Mouse (Mus musculus) hindbrain, embryonic 16.5 days (tissue): Measurements from ENCODE around the gene Ccnd1. TPM values are rescaled to one million over a fixed set of nuclear protein-coding genes. Genes with fewer than 3 reads are reported as not detected.

Source experiments
- ATAC-seq: fragments of 200-750 bp; cut with Nextera tagmentation; 2 replicates; pipeline ENCODE4 v1.8.0; 2017; ENCODE audit warnings: moderate TSS enrichment, moderate library complexity
- H3K27ac ChIP-seq: fragments of 300-500 bp; sonication (generic); 2 replicates; pipeline ENCODE4 v1.5.1; 2014; ENCODE audit warnings: low read depth, mild to moderate bottlenecking, control low read depth, low read length, moderate library complexity
- H3K27me3 ChIP-seq: fragments of 300-500 bp; sonication (generic); replicated peaks from 2 replicates; pipeline ENCODE4 v1.6.1; 2014; ENCODE audit warnings: low read length; ENCODE audit not compliant: control insufficient read depth, insufficient read depth
- H3K36me3 ChIP-seq: fragments of 300-500 bp; sonication (generic); 2 replicates; pipeline ENCODE4 v1.6.1; 2014; ENCODE audit warnings: mild to moderate bottlenecking, low read length, moderate library complexity, mixed read lengths; ENCODE audit not compliant: control insufficient read depth, insufficient read depth
- H3K4me1 ChIP-seq: fragments of 300-500 bp; sonication (generic); 2 replicates; pipeline ENCODE4 v1.6.1; 2014; ENCODE audit warnings: low read depth, low read length; ENCODE audit not compliant: control insufficient read depth, insufficient read depth
- H3K4me2 ChIP-seq: fragments of 300-500 bp; sonication (generic); 2 replicates; pipeline ENCODE4 v1.6.1; 2014; ENCODE audit warnings: mild to moderate bottlenecking, low read length, control low read depth, moderate library complexity
- H3K4me3 ChIP-seq: fragments of 300-500 bp; sonication (generic); 2 replicates; pipeline ENCODE4 v1.5.1; 2014; ENCODE audit warnings: mild to moderate bottlenecking, low read length, control low read depth, moderate library complexity
- H3K9ac ChIP-seq: fragments of 300-500 bp; sonication (generic); 2 replicates; pipeline ENCODE4 v1.6.1; 2014; ENCODE audit warnings: low read depth, mild to moderate bottlenecking, control low read depth, low read length, moderate library complexity
- H3K9me3 ChIP-seq: fragments of 300-500 bp; sonication (generic); 2 replicates; pipeline ENCODE4 v1.6.1; 2014; ENCODE audit warnings: mild to moderate bottlenecking, low read length, moderate library complexity; ENCODE audit not compliant: control insufficient read depth
- WGBS: fragments of 180-500 bp; shearing (Covaris S2); extraction: QIAGEN DNeasy Blood & Tissue Kit; methylation state at CpG from one replicate; pipeline ENCODE4 v1.1.7; 2014; 5-methylcytosine and 5-hydroxymethylcytosine counted together
- polyA plus RNA-seq: library from polyadenylated mRNA; unstranded; fragments of >200 nt; fragmentation: Nextera tagmentation; extraction: Ambion mirVana; gene quantifications from 2 replicates; pipeline ENCODE4 v1.2.1, GENCODE M21; 2015

Ccnd1 gene
- polyA plus RNA-seq, 1 experiment from 2014 or later: 31.0 TPM

- Histone ChIP-seq H3K36me3 (no peaks in the 10 kb centered on the region), H3K9me3 (no peaks in the 10 kb centered on the region), H3K4me2 (no peak overlapping the region), H3K4me1 (peaks cover 32% of the 10 kb centered on the region), H3K4me3 (no peak overlapping the region), H3K27ac (no peak overlapping the region), H3K9ac (no peak overlapping the region), H3K27me3 (peaks cover 7% of the 10 kb centered on the region)
- WGBS: 73% methylated on average over 5 of the region's 5 CpGs
- ATAC-seq: no peak
Measured at GRCm38 (mm10) chr7:144934901-144935300, 4.8 kb downstream of the Ccnd1 start.

- Histone ChIP-seq H3K4me3 (no peak overlapping the region), H3K4me2 (no peak overlapping the region), H3K4me1 (peaks cover 22% of the 10 kb centered on the region), H3K36me3 (peaks cover 2% of the 10 kb centered on the region; the same call in 1 of the 2 replicates), H3K9ac (no peak overlapping the region), H3K9me3 (no peaks in the 10 kb centered on the region), H3K27ac (no peak overlapping the region), H3K27me3 (no peaks in the 10 kb centered on the region)
- ATAC-seq: no peak
- 90% methylated on average over 8 of the region's 8 CpGs for WGBS
Measured at GRCm38 (mm10) chr7:144933796-144934195, 5.9 kb downstream of the Ccnd1 start.

GRCm38 (mm10) chr7:144933336-144933735 is 6.4 kb downstream of the Ccnd1 start:
- no peaks in the 10 kb centered on the region for H3K27me3 ChIP-seq
- ATAC-seq: no peak
- peaks cover 18% of the 10 kb centered on the region for H3K4me1 ChIP-seq
- no peak overlapping the region for H3K4me2 ChIP-seq
- H3K4me3 ChIP-seq: no peak overlapping the region
- H3K36me3 ChIP-seq: peaks cover 2% of the 10 kb centered on the region; the same call in 1 of the 2 replicates
- no peak overlapping the region for H3K27ac ChIP-seq
- H3K9me3 ChIP-seq: no peaks in the 10 kb centered on the region
- no peak overlapping the region for H3K9ac ChIP-seq
- 87% methylated on average over 3 of the region's 3 CpGs for whole genome bisulfite sequencing

DNA sequence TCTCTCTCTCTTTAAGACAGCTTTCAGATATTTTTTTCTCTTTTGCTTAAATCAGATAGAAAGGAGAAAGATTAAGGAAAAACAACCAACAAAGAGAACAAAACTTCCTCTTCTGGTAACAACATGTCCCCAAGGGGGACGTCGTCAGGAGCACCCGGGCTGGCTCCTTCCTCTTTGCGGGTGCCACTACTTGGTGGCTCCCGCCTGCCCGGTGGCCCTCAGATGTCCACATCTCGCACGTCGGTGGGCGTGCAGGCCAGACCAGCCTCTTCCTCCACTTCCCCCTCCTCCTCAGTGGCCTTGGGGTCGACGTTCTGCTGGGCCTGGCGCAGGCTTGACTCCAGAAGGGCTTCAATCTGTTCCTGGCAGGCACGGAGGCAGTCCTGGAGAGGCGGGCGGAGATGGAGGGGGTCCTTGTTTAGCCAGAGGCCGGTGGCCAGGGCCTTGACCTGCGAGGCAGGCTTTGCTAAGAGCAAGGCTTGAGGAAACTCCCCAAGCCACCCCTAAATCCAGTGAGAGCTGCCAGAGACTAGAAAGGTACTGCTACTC is 7.3 kb downstream of the Ccnd1 start:
- H3K4me1 ChIP-seq: peaks cover 10% of the 10 kb centered on the region
- H3K9ac ChIP-seq: no peak overlapping the region
- WGBS: 70% methylated on average over 17 of the region's 18 CpGs
- H3K9me3 ChIP-seq: no peaks in the 10 kb centered on the region
- no peak overlapping the region for H3K4me3 ChIP-seq
- H3K27me3 ChIP-seq: no peaks in the 10 kb centered on the region
- H3K36me3 ChIP-seq: peaks cover 2% of the 10 kb centered on the region; the same call in 1 of the 2 replicates
- H3K27ac ChIP-seq: no peak overlapping the region
- H3K4me2 ChIP-seq: no peak overlapping the region
- no peak for ATAC-seq

DNA sequence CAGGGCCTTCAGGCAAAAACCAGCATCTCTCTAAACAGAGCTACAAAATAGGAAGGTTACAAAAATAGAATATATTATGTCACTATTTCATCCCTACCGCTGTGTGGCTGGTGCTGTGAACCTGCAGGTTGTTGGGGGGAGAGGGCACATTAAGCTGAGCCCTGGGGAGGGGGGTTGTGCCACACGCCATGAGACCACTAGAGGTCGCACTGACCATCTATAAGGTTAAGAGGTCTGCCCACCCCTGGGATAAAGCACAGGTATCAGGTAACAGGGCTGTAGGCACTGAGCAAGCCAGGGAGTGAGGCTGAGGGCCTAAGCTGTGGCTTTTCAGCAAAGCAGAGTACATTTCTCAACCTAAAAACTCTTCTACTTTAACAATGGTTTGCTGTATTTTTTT is 7.9 kb downstream of the Ccnd1 start:
- Histone ChIP-seq H3K4me1 (peaks cover 10% of the 10 kb centered on the region), H3K4me2 (no peak overlapping the region), H3K27ac (no peak overlapping the region), H3K4me3 (no peak overlapping the region), H3K9me3 (no peaks in the 10 kb centered on the region), H3K36me3 (peaks cover 2% of the 10 kb centered on the region; the same call in 1 of the 2 replicates), H3K27me3 (no peaks in the 10 kb centered on the region), H3K9ac (no peak overlapping the region)
- 21% methylated on average over 3 of the region's 3 CpGs for WGBS
- ATAC-seq: no peak

DNA sequence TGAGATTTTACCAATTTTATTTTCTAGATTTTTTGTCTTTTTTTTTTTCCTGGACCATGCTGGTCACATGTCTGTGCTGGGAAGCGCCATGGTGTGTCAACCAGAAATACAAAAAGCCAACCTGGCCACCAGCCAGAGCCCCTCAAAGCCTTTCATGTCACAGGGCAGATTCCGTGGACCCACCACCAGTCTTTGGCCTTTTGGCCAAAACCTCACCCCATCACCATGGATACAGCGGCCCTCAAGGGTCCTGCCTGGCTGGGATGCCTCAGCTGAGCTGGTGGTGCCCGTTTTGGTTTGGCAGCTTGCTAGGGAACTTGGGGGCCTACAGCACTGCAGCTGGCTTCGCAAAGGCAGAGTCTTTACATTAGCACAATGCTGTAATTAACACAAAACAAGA is 9.8 kb downstream of the Ccnd1 start:
- 0 out of 2 replicates have a peak, but pooled peaks have one; percentile 37 for ATAC-seq
- Histone ChIP-seq H3K4me3 (no peak overlapping the region), H3K9ac (peak overlapping the region; percentile 8; the same call in 1 of the 2 replicates), H3K27ac (no peak overlapping the region), H3K27me3 (no peaks in the 10 kb centered on the region), H3K36me3 (peaks cover 2% of the 10 kb centered on the region; the same call in 1 of the 2 replicates), H3K4me2 (no peak overlapping the region), H3K9me3 (no peaks in the 10 kb centered on the region), H3K4me1 (peaks cover 6% of the 10 kb centered on the region)
- 32% methylated on average over 5 of the region's 5 CpGs for WGBS

DNA sequence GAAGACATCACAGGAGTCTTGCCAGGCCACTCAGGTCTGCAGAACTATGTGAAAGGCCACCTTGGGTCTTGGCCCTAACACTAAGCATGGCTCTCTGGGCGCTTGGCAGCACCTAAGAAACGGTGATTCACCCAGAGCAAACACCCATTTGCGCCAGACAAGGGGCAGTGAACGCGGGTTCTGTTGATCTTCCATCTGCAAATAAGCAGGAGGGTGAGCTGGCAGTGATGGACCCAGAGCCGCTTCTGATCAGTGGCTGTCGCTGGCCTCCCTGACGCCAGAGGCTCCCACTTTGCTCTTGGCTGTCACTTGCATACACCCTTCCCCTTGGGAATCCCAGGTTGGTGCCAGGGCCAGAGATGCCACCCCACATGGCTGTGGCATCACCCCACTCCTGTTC is 10.2 kb downstream of the Ccnd1 start:
- Histone ChIP-seq H3K4me3 (no peak overlapping the region), H3K9me3 (no peaks in the 10 kb centered on the region), H3K4me1 (peaks cover 6% of the 10 kb centered on the region), H3K27me3 (no peaks in the 10 kb centered on the region), H3K27ac (no peak overlapping the region), H3K4me2 (no peak overlapping the region), H3K9ac (no peak overlapping the region), H3K36me3 (peaks cover 2% of the 10 kb centered on the region; the same call in 1 of the 2 replicates)
- ATAC-seq: no peak
- 69% methylated on average over 8 of the region's 8 CpGs for WGBS

- peaks cover 2% of the 10 kb centered on the region; the same call in 1 of the 2 replicates for H3K36me3 ChIP-seq
- 78% methylated on average over 6 of the region's 6 CpGs for WGBS
- peaks cover 6% of the 10 kb centered on the region for H3K4me1 ChIP-seq
- ATAC-seq: no peak
- H3K4me2 ChIP-seq: no peak overlapping the region
- no peak overlapping the region for H3K27ac ChIP-seq
- H3K9ac ChIP-seq: no peak overlapping the region
- no peak overlapping the region for H3K4me3 ChIP-seq
- no peaks in the 10 kb centered on the region for H3K27me3 ChIP-seq
- H3K9me3 ChIP-seq: no peaks in the 10 kb centered on the region
Measured at GRCm38 (mm10) chr7:144928889-144929210, 10.9 kb downstream of the Ccnd1 start.

DNA sequence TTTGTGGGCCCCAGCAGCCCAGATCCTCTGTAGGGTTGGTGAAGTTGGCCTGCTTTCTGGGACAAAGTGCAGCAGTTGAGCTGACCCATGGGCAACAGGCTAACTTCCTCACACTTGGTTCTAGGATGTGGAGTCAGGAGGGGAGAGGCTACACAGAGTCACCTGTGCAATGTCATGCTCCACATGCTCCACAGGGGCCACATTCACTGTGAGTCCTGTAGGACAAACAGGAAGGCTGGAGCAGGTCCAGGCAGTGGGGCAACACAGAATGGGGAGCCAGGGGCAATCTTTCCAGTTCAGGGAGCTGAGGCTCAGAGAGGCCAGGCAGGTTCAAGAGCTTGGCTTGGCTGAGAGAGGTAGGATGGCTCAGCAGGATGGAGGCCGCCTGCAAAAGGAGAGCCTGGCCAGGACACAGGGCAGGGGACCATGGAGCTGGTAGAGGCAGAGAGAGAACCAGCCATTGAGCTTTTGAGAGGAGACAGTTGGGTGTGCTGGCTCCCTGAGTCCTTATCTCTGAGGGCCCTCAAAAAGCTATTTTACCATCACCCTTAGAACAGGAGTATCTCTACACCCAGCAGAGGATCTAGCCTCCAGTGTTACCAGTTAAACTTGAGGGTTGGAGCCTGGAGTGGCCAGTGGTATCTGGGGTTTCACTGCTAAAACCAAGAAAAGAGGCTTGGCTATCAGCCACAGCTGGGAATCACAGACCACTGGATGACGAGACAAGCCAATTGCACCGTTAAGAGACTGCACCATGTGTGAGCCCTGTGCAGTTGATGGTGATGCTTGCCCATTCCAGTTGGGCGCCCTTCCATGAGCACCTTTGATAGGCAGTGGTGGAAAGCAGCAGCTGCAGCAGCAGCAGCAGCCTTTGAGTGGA is 11.5 kb downstream of the Ccnd1 start:
- ATAC-seq: no peak
- no peak overlapping the region for H3K4me2 ChIP-seq
- peaks cover 6% of the 10 kb centered on the region for H3K4me1 ChIP-seq
- peaks cover 2% of the 10 kb centered on the region; the same call in 1 of the 2 replicates for H3K36me3 ChIP-seq
- H3K27ac ChIP-seq: no peak overlapping the region
- no peaks in the 10 kb centered on the region for H3K9me3 ChIP-seq
- no peaks in the 10 kb centered on the region for H3K27me3 ChIP-seq
- WGBS: 73% methylated on average over 4 of the region's 4 CpGs
- H3K4me3 ChIP-seq: no peak overlapping the region
- H3K9ac ChIP-seq: no peak overlapping the region
